Mouse (Mus musculus) B cell, adult 2 months (primary cell): Measurements from ENCODE around the gene AC161166.1.

Experiments
- DNase-seq, 2 experiments: peaks; one replicate each; pipeline ENCODE4 v3.0.0; 2022

The AC161166.1 gene

GRCm38 (mm10) chr7:24512355-24512754 lies at the start of gene AC161166.1:
Gene AC161166.1, minus strand, starts transcription at chr7:24512455.
- no peak for DNase-seq

- no peak for DNase-seq
These were observed 49.2 kb upstream of the AC161166.1 start for GRCm38 (mm10) chr7:24561450-24561849.

GRCm38 (mm10) chr7:24555786-24556185 lies 43.5 kb upstream of the AC161166.1 start:
- DNase-seq = no peak

- no peak for DNase-seq
These were observed 39.9 kb upstream of the AC161166.1 start for GRCm38 (mm10) chr7:24551985-24552759.

DNA sequence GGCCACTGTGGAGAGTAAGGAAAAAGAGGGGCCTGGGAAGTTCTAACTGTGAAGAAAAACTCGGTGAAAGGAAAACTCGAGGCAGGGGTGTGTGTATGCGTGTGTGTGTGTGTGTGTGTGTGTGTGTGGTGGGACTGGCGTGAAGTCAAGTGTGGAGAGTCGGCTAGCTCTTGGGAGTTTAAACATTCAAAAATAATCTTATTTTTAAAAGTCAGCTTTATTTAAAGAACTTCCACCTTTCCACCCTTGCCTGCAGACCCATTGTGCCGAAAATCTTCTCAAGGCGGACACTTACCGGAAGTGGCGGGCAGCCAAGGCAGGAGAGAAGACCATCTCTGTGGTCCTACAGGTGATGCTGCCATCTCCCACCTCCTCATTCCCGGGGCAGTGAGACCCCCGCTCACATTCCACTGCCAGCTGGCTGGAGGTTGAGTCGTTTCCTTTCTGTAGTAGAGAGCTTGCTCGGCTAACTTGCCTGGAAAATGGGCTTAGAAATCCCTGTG lies 35.3 kb upstream of the AC161166.1 start:
- no peak for DNase-seq

DNA sequence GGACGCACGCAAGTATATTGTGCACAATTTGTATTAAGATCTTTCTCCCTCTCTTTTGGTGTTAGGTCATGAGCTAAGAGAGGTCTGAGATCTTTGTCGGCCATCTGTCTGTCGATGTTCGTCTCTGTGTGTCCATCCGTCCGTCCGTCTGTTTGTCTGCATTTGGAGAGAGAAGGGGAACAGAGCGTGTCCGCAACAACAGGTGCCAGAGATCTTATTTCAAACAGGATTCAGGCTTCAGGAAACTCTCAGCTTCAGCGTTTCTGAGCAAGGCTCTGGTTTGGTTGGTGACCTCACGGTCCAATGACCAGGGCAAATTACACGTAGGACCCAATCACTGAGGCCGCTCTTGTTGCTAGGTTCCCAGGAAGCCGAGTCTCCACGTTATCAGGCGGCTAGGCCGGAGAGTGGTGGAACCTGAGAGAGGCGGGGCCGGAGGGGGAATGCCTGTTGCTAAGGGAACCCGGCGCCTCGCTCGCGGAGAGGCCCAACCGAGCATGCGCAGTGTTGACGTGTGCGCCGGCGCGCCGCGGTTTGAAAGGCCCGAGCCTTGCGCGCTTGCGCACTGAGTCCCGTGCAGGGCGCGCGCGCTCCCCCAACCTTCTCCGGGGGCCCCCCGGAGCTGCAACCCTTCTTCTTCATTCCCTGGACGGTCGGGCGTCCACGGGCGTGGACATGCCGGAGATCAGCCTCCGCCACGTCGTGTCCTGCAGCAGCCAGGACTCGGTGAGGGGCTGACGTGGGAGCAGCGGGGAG lies 34.6 kb upstream of the AC161166.1 start:
- DNase-seq = peak; percentile 98 to 99

DNA sequence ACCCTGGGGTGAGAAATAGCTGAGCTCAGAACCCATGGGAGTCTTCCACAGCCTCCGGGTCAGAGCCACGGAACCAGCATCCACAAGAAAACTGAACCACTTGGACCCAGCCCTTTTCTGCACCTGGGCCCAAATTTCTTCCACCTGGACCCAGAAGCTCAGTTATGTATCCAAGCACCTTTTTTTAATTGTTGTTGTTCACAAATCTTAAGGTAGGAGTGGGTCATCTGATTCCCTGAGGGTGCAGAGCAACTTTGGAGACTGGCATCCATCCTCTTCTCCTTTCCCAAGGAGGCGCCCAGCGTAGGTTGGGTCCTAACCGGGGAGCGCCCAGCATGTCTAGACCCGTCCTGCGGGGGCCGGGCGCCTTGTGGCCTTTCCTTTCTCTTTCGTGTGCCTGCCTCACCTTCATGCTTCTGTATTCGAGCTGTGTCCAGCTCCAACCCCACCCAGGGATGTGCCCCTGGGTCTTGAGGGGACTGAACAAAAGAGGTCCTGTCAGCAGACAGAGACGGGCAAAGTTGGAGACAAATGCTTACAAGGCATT lies 33.9 kb upstream of the AC161166.1 start, which contains the start of the genes Pinlyp and Xrcc1:
Gene Pinlyp, minus strand, starts transcription at position 51 of the 547 bp plus-strand sequence.
Gene Xrcc1, plus strand, starts transcription at position 222 of the 547 bp plus-strand sequence.
- DNase-seq = no peak

DNA sequence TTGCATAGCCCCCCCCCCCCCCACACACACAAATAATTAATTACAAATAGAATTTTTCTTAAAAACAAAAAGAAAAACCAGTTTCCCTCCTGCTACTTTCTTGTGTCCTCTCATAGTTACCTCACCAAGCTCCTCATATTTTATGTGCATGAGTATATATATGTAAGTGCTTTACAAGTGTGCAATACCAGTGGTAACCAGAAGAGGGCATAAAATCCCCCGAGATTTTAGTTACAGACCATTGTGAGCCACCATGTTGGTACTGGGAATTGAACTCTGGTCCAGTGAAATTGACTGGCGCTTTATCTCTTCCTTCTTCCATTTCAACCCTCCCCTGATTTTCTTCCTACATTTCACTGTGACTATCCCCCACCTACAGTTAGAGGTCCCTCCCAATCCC lies 32.3 kb upstream of the AC161166.1 start:
- DNase-seq = peak in 1 of 2 experiments; percentile 35

GRCm38 (mm10) chr7:24539686-24540085 lies 27.4 kb upstream of the AC161166.1 start:
- no peak for DNase-seq

- DNase-seq = no peak
These were observed 26.4 kb upstream of the AC161166.1 start for GRCm38 (mm10) chr7:24538701-24539100.

GRCm38 (mm10) chr7:24538154-24538553 lies 25.9 kb upstream of the AC161166.1 start:
- no peak for DNase-seq

DNA sequence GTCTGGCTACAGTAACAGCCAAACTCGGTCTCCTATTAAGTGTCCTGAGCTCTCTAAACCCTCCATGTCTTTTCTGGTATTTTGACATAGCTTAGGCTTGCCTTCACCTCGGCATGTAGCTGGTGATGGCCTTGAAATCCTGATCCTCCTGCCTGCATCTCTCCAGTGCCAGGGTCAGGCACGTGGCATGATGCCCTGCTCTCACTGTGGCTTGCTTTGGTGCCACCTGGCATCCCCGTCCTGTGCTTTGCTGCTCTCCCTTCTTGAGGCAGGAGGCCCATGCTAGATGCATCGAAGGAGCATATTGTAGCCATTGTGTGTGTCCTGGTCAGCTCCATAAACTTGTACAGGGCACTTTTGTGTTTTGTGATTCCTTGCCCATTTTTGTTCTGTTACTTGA lies 25.3 kb upstream of the AC161166.1 start:
- no peak for DNase-seq

GRCm38 (mm10) chr7:24537081-24537480 lies 24.8 kb upstream of the AC161166.1 start:
- DNase-seq = no peak

DNA sequence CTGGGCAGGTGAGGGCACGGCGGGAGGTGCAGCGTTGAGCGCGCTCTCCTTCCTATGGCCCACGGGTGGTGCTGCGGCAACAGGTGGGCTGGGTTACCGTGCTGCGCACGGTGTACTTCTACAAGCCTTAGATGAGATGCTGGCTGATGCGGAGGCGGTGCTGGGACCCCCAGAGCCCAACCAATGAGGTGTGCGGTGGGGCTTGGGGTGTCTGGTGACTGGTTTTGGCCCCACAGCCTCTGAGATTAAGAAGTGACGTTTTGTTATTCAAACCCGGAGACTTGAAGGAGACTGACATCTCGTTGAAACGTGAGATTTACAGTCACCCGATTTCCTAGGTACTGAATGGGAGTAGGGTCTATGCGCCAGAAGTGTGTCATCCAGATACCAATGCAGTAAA lies 22.0 kb upstream of the AC161166.1 start:
- no peak for DNase-seq

DNA sequence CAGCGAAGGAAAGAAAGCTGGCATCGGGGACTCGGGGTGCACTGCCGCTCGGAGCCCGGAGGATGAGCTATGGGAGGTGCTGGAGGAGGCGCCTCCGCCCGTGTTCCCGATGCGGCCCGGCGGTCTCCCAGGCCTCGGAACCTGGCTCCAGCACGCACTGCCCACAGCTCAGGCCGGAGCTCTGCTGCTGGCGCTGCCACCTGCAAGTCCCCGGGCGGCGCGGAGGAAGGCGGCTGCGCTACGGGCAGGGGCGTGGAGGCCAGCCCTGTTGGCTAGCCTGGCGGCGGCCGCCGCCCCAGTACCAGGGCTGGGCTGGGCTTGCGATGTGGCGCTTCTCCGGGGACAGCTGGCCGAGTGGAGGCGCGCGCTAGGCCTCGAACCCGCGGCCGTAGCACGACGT lies 21.6 kb upstream of the AC161166.1 start:
- no peak for DNase-seq

DNA sequence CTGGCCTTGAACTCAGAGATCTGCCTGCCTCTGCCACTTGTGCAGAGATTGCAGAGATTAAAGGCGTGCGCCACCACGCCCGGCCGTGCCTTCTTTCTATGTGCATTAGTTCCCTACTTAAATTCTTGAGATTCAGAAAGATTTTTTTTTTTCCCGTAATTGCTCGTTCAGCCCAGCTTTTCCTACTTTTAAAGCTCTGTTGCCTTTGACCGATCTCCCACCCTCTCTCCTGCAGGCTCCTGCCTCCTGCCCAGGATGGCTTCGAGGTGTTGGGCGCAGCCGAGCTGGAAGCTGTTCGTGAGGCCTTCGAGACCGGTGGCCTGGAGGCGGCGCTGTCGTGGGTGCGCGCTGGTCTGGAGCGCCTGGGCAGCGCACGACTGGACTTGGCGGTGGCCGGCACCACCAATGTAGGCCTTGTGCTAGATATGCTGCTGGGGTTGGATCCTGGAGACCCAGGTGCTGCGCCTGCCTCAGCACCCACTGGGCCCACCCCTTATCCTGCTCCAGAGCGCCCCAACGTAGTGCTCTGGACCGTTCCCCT lies 20.8 kb upstream of the AC161166.1 start:
- no peak for DNase-seq

GRCm38 (mm10) chr7:24531211-24531971 lies 19.1 kb upstream of the AC161166.1 start:
- DNase-seq = peak; percentile 78 to 79

- DNase-seq = peak; percentile 98
These were observed 18.0 kb upstream of the AC161166.1 start, which contains the start of gene Irgq for GRCm38 (mm10) chr7:24530062-24530931. Gene Irgq, plus strand, starts transcription at chr7:24530689.

DNA sequence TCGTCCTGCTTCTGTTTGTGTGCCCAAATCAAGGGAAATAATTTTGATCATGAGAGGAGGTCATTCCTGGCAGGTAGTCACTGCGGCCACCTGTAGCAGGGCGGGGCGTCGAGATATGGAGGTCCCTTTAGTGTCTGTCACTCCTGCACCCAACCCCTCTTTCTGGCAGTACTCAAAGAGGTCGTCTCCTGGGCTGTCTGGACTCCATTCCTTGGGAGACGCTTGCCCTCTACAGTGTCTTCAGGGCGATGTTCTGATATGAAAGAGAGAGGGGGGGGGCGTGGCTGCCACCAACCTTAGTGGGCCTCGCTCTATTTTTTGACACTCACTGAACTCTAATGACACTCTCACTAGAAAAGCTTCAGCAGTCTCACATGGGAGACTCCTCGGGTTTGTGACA lies 17.3 kb upstream of the AC161166.1 start:
- no peak for DNase-seq

DNA sequence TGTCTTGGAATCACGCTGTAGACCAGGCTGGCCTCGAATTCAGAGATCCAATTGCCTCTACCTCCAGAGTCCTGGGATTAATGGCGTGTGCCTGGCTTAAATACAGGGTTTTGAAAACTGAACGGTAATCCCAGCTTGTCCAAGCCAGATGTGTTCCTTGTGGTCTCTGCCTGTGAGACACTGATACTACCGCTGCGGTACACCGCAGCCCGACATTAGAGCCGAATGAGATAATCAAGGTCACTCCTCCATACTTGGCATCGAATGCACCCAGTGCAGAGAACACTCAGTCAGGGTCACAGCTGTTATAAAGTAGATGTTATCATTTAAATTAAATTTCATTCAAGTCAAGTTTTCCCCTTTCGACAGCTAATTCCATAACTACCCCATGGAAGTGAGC lies 16.6 kb upstream of the AC161166.1 start:
- DNase-seq = no peak

GRCm38 (mm10) chr7:24525686-24526420 lies 13.6 kb upstream of the AC161166.1 start:
- DNase-seq = no peak
